Mouse (Mus musculus) frontal cortex, postnatal 14 days (tissue): ENCODE results near the gene Cic.

ENCODE experiments used
- DNase-seq, 2 experiments: peaks; one replicate each; pipeline ENCODE4 v3.0.0; 2022; ENCODE audit warnings: low spot score in 2 of 2

Cic gene

GRCm38 (mm10) chr7:25267301-25267750 is at the start of gene Cic:
Gene Cic, plus strand, starts transcription at chr7:25267704.
- peak; percentile 99 for DNase-seq

GRCm38 (mm10) chr7:25218705-25219415 is 48.6 kb upstream of the Cic start:
- no peak for DNase-seq

GRCm38 (mm10) chr7:25219416-25219750 is 48.1 kb upstream of the Cic start:
- DNase-seq: no peak

GRCm38 (mm10) chr7:25219756-25220456 is 47.6 kb upstream of the Cic start:
- peak; percentile 89 to 93 for DNase-seq

- no peak for DNase-seq
Observed at GRCm38 (mm10) chr7:25220457-25221101, 46.9 kb upstream of the Cic start, which contains the start of gene Dedd2. Gene Dedd2, minus strand, starts transcription at chr7:25220615.

- peak; percentile 96 to 98 for DNase-seq
Observed at GRCm38 (mm10) chr7:25221102-25221883, 46.2 kb upstream of the Cic start, which contains the start of gene Zfp526. Gene Zfp526, plus strand, starts transcription at chr7:25221425.

GRCm38 (mm10) chr7:25222275-25222967 is 45.1 kb upstream of the Cic start:
- no peak for DNase-seq

- DNase-seq: no peak
Observed at GRCm38 (mm10) chr7:25227523-25228300, 39.8 kb upstream of the Cic start.

GRCm38 (mm10) chr7:25230690-25231285 is 36.7 kb upstream of the Cic start:
- no peak for DNase-seq

GRCm38 (mm10) chr7:25232101-25232648 is 35.3 kb upstream of the Cic start:
- no peak for DNase-seq

- DNase-seq: no peak
Observed at GRCm38 (mm10) chr7:25233061-25233460, 34.4 kb upstream of the Cic start.

GRCm38 (mm10) chr7:25235526-25235925 is 32.0 kb upstream of the Cic start:
- peak in 1 of 2 experiments; percentile 6 for DNase-seq

GRCm38 (mm10) chr7:25237249-25238014 is 30.1 kb upstream of the Cic start, which contains the start of gene Gsk3a:
Gene Gsk3a, minus strand, starts transcription at chr7:25237851.
- DNase-seq: peak; percentile 96

GRCm38 (mm10) chr7:25238015-25238706 is 29.3 kb upstream of the Cic start:
- DNase-seq: peak; percentile 91 to 93

- DNase-seq: peak; percentile 80 to 85
Observed at GRCm38 (mm10) chr7:25238829-25239623, 28.5 kb upstream of the Cic start.

- no peak for DNase-seq
Observed at GRCm38 (mm10) chr7:25240631-25241030, 26.9 kb upstream of the Cic start.

- peak; percentile 78 to 84 for DNase-seq
Observed at GRCm38 (mm10) chr7:25241062-25241461, 26.4 kb upstream of the Cic start.
